Mouse (Mus musculus) hematopoietic stem cell, adult 5-6 weeks (primary cell): ENCODE results near the gene Sprr4. TPM values are rescaled to one million over a fixed set of nuclear protein-coding genes. Genes with fewer than 3 reads are reported as not detected.
"Not testable (repeated sequence)": the region's sequence is repeated elsewhere in the genome, so short reads cannot be mapped to it uniquely, and the experiment has no call there.

Experiments
- ATAC-seq, 2 experiments: fragments of 125-278 bp in 1 of 2; replicated peaks in 1 of 2; 2 replicates each; pipeline ENCODE4 v1.8.0; 2016 to 2017; ENCODE audit warnings: inconsistent platforms in 2 of 2, mild to moderate bottlenecking in 2 of 2, moderate number of reproducible peaks in 2 of 2, low read depth in 1 of 2, moderate TSS enrichment in 1 of 2; ENCODE audit not compliant: low FRiP score in 2 of 2, poor library complexity in 2 of 2, severe bottlenecking in 2 of 2, insufficient read depth in 1 of 2, low TSS enrichment in 1 of 2
- total RNA-seq: library from RNA; stranded (forward); fragments of 172-1452, 232-1000 nt; gene quantifications from 2 replicates; pipeline ENCODE4 v1.2.3, GENCODE M21; 2017

The Sprr4 gene
- total RNA-seq, result not detected in 2 replicates

DNA sequence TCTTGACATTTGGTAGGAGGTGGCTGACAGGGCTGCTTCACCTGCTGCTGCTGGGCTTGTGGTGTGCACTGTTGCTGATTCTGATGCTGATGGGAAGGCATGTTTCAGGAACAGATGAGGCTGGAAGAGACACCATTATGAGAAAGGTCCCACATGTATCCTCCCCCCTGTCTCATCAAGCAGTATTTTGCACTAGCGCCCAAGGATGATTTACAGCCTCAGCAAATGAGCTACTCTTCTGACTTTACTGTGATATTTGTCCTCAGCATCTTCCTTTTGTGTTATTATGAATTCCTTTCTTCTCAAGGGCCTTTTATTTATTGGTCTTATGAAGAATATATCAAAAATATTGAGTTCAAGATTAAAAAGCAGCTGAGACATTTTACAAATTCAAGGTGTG, at the start of gene Sprr4:
Gene Sprr4, minus strand, starts transcription at position 101 of the 400 bp plus-strand sequence.
- no peak for ATAC-seq

GRCm38 (mm10) chr3:92534411-92534810, 34.1 kb upstream of the Sprr4 start, which contains the start of gene 2310046K23Rik:
Gene 2310046K23Rik, minus strand, starts transcription at chr3:92534511.
- ATAC-seq, result no peak

GRCm38 (mm10) chr3:92512325-92512724, 12.0 kb upstream of the Sprr4 start:
- no peak for ATAC-seq

- ATAC-seq, result peak; percentile 27 to 66; a peak in 2 of 4 replicates
These were observed 10.5 kb upstream of the Sprr4 start for GRCm38 (mm10) chr3:92510786-92511185.

- ATAC-seq, result no peak
These were observed 7.9 kb upstream of the Sprr4 start for GRCm38 (mm10) chr3:92508185-92508584.

DNA sequence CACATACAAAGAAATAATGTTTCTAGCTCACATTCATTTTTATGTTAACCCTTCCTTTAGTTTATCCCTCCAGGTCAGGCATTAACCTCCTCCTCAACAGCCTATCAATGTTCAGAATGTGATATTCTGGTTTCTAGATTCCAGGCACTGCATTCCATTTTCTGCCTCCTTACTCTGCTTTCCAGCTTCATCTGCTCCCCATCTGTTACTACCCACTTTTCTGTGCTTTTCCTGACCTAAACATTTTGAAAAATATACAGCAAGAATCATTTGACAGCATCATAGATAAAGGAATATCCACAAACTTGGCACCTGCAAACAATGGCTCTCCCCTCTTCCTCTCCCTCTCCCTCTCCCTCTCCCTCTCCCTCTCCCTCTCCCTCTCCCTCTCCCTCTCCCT, 3.2 kb upstream of the Sprr4 start:
- ATAC-seq, result no peak

- not testable (repeated sequence) for ATAC-seq
These were observed 10.0 kb downstream of the Sprr4 start for GRCm38 (mm10) chr3:92490262-92490661.

- ATAC-seq, result no peak
These were observed 14.0 kb downstream of the Sprr4 start for GRCm38 (mm10) chr3:92486307-92486706.

DNA sequence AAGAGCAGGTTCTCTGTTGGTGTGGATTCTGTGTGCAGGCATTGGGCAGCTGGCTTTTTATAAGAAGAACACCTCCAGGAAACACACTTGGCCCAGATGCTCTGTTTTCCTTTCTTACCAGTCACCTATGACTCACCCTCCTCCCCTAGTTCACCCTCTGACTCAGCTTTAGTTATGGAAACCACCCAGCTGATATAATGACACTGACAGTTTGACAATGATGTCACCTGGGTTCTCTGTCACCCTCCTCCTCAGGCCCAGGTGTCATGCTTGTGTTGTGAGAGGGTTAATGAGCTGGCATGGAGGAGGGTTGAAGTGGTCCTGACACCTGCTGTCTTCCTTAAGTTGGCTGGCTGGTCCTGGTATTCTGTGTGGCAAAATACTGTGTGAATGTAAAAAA, 14.4 kb downstream of the Sprr4 start, which contains the start of gene Sprr1a:
Gene Sprr1a, minus strand, starts transcription at position 33 of the 400 bp plus-strand sequence.
- ATAC-seq, result no peak

GRCm38 (mm10) chr3:92481249-92481648, 19.0 kb downstream of the Sprr4 start:
- ATAC-seq, result not testable (repeated sequence)

DNA sequence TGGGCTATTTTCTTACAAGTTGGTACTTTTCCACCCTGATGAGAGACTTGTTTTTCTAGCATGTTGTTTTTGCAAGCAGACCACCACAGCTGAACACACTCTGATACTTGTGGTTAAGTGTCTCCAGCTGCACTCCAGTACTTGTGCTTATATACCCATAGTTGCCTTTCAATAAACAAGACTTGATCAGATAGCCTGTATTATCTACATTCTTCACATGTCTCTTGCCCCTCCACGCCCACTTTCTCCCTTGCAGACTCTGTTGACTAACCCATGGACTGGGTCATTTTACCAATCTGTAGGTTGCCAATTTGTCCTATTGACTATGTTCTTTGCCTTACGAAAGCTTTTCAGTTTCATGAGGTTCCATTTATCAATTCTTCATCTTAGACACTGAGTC, 30.2 kb downstream of the Sprr4 start:
- ATAC-seq, result no peak

DNA sequence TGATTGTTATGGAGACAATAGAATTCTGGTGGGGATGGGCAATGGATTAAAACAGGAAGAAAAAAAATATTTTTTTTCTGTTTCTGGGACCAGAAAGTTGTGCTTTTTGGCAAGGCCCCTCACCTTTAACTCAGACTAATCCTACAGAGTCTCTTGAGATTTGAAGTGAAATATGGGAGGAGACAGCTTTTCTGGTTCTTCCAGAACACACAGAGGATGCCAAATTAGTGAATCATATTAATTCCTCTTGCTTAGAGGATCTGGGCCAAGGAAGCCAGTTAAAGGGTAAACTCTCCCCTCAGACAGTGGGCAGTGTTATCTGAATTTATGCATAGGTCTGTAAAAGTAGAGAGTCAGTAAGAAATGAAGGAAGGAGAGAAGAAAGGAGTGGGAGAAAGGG, 32.9 kb downstream of the Sprr4 start:
- no peak for ATAC-seq

- ATAC-seq, result no peak
These were observed 33.7 kb downstream of the Sprr4 start for GRCm38 (mm10) chr3:92466576-92466975.

DNA sequence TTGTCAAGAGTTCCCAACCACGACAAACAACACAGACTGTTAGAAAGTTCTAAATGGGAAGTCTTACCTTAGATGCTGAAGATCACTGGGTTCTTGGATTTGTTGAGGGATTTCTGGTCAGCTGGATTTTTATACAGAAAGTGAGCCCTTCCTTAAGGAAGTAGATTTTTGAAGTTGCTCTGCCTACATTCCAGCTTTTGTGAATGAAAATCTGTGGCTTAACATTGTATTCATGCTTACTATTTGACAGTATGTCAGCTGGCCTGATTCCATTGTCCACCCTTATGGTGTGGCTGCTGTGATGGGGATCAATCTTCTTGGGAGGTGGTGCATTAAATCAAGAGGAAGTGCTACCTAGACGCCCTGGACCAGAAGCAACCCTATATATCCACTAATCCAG, 41.7 kb downstream of the Sprr4 start, which contains the start of gene Sprr3:
Gene Sprr3, minus strand, starts transcription at position 101 of the 400 bp plus-strand sequence.
- no peak for ATAC-seq

DNA sequence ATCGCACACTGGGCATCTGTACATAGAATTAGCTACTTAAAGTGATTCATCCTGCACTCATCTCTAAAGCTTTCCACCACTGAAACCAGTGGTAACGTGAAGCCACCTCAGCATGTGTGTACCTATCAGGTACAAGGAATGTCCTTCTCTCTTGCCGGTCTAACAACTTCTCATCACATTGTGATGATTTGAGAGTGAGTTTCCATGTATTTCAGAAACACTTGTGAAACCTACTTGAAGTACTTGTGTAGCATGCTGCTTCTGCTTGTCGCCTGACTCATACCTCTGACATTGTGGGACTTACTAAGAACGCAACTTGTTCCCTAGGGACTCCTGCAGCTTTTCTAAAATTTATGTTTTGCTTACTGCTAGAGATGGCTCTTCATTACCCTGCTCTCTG, 45.1 kb downstream of the Sprr4 start:
- ATAC-seq, result no peak

Other genes with a start within 250 kb of the Sprr4 start
- gene Sprr2a3, start 215.1 kb downstream of the Sprr4 start, total RNA-seq, result not detected in 2 replicates
- not detected in 2 replicates for gene Sprr2b, start 183.9 kb downstream of the Sprr4 start, total RNA-seq
- gene Sprr2d, start 161.4 kb downstream of the Sprr4 start, total RNA-seq, result not detected in 2 replicates
- not detected in 2 replicates for gene Sprr2e, start 148.3 kb downstream of the Sprr4 start, total RNA-seq
- not detected in 2 replicates for gene Sprr2f, start 135.3 kb downstream of the Sprr4 start, total RNA-seq
- gene Sprr2h, start 114.8 kb downstream of the Sprr4 start, total RNA-seq, result not detected in 2 replicates
- not detected in 2 replicates for gene Sprr2i, start 92.5 kb downstream of the Sprr4 start, total RNA-seq
- gene Sprr2j-ps, start 82.4 kb downstream of the Sprr4 start, total RNA-seq, result not detected in 2 replicates
- gene Gm9774, start 71.1 kb downstream of the Sprr4 start, total RNA-seq, result 1.0 and 1.6 TPM in 2 replicates
- gene Sprr2k, start 67.9 kb downstream of the Sprr4 start, total RNA-seq, result not detected in 2 replicates
- not detected in 2 replicates for gene Sprr1b, start 61.7 kb downstream of the Sprr4 start, total RNA-seq
- gene Sprr3, start 41.8 kb downstream of the Sprr4 start, total RNA-seq, result not detected in 2 replicates
- gene Sprr1a, start 14.6 kb downstream of the Sprr4 start, total RNA-seq, result not detected in 2 replicates
- gene 2310046K23Rik, start 34.0 kb upstream of the Sprr4 start, total RNA-seq, result not detected in 2 replicates
- not detected in 2 replicates for gene Ivl, start 73.2 kb upstream of the Sprr4 start, total RNA-seq
- gene Smcp, start 88.5 kb upstream of the Sprr4 start, total RNA-seq, result not detected in 2 replicates
- not detected in 2 replicates for gene 2210017I01Rik, start 107.0 kb upstream of the Sprr4 start, total RNA-seq
- gene Lce6a, start 121.2 kb upstream of the Sprr4 start, total RNA-seq, result not detected in 2 replicates
- not detected in 2 replicates for gene Lce1a1, start 147.8 kb upstream of the Sprr4 start, total RNA-seq
- gene Lce1b, start 156.4 kb upstream of the Sprr4 start, total RNA-seq, result not detected in 2 replicates
- not detected in 2 replicates for gene Lce1a2, start 169.8 kb upstream of the Sprr4 start, total RNA-seq
- not detected in 2 replicates for gene Lce1c, start 178.8 kb upstream of the Sprr4 start, total RNA-seq
- gene Lce1d, start 186.7 kb upstream of the Sprr4 start, total RNA-seq, result not detected in 2 replicates
- gene Lce1e, start 208.6 kb upstream of the Sprr4 start, total RNA-seq, result not detected in 2 replicates
- gene Lce1f, start 219.9 kb upstream of the Sprr4 start, total RNA-seq, result not detected in 2 replicates
- not detected in 2 replicates for gene Gm38119, start 238.6 kb upstream of the Sprr4 start, total RNA-seq